15 mouse cellular contexts compared by ENCODE assay signal in genomic region chr16:92927662-92928061, GRCm38 (mm10).
A peak's percentile ranks its signal among the peaks of the same experiment; 100 is the strongest.
DNase-seq lines count a peak whose midpoint lies in the region; ATAC-seq and TF ChIP-seq lines count a peak whose summit lies in the region.
"Had no signal": no experiment of that assay in that cellular context is flagged by ENCODE, and none has a peak within 500 bp of the region (broad histone marks: within the 10 kb centered on the region; RNA-seq: fewer than 3 reads in every experiment).

No protein-coding gene starts in this region.

- peak; percentile 43 for DNase-seq in T-cell, adult 2 months (ENCODE audit: low spot score)
- peak; percentile 49 for DNase-seq in forelimb bud, embryonic 11.5 days (ENCODE audit: low read depth, low spot score)
- peak; percentile 75 for DNase-seq in thymus, postnatal 25 days
- no peak for DNase-seq in heart, adult 2 months
- DNase-seq in heart, postnatal 4 days = no peak
- no peak for DNase-seq in layer of hippocampus, adult 9-11 months
- DNase-seq: cerebellum, adult 11-12 months; heart, postnatal 10 days; kidney, postnatal 10 days; layer of hippocampus, postnatal 36 days; lung, adult 2 months; right cerebral cortex, adult 18-20 months had no signal

- ATAC-seq in megakaryocyte progenitor cell, adult 5-6 weeks (replicated peaks; ENCODE audit: poor library complexity) = peak; percentile 60
- ATAC-seq: intestine, embryonic 15.5 days had no signal

- H3K9ac ChIP-seq in heart, adult 2 months (ENCODE audit: low read depth, low read length) = no peak overlapping the region
- H3K9ac ChIP-seq: intestine, embryonic 15.5 days had no signal

- no peak for TF ChIP-seq POLR2A in heart, adult 2 months (IDR thresholded peaks at IDR 0.05; ENCODE audit: insufficient read depth, low read depth, low read length)

- no peak for TF ChIP-seq CTCF in heart, adult 2 months (IDR thresholded peaks at IDR 0.05)

- no peaks in the 10 kb centered on the region for H3K27me3 ChIP-seq in heart, adult 2 months (ENCODE audit: control insufficient read depth, insufficient read depth, low read length)
- H3K27me3 ChIP-seq: intestine, embryonic 15.5 days had no signal

- 49% methylated on average over 2 of the region's 2 CpGs for WGBS in heart, adult 2 months

- no peaks in the 10 kb centered on the region for H3K36me3 ChIP-seq in heart, adult 2 months (ENCODE audit: control insufficient read depth, insufficient read depth, low read length)
- H3K36me3 ChIP-seq: intestine, embryonic 15.5 days; midbrain, embryonic 10.5 days had no signal

- H3K27ac ChIP-seq in heart, adult 2 months = no peak overlapping the region
- H3K27ac ChIP-seq: intestine, embryonic 15.5 days; midbrain, embryonic 10.5 days had no signal

- H3K79me2 ChIP-seq in heart, adult 2 months (replicated peaks; ENCODE audit: control insufficient read depth, insufficient read depth, low read length) = no peaks in the 10 kb centered on the region

- H3K4me1 ChIP-seq in heart, adult 2 months (ENCODE audit: control insufficient read depth, insufficient read depth, low read length) = no peaks in the 10 kb centered on the region
- H3K4me1 ChIP-seq: intestine, embryonic 15.5 days; midbrain, embryonic 10.5 days had no signal

- H3K4me3 ChIP-seq in heart, adult 2 months = no peak overlapping the region
- H3K4me3 ChIP-seq: intestine, embryonic 15.5 days; midbrain, embryonic 10.5 days had no signal

- TF ChIP-seq EP300 in heart, adult 2 months (IDR thresholded peaks at IDR 0.05; ENCODE audit: insufficient read depth, low read depth, low read length) = no peak

- intact Hi-C loops in heart, adult 2 months (cut with DNase I) = no loop called here

Comparison
In these comparisons a context has a peak if more than half of its experiments do, and no peak if none do; other contexts are left out.
1. DNase-seq: peak in T-cell, adult 2 months (single experiment), forelimb bud, embryonic 11.5 days (single experiment) and thymus, postnatal 25 days (single experiment); none in heart, adult 2 months (0 of 2), heart, postnatal 4 days (single experiment) and layer of hippocampus, adult 9-11 months (single experiment).